Mouse (Mus musculus) gastrocnemius, postnatal 36 days (tissue): ENCODE data around the gene Tbc1d8b. TPM values are rescaled to one million over a fixed set of nuclear protein-coding genes. Genes with fewer than 3 reads are reported as not detected.

ENCODE experiments used
- DNase-seq, 2 experiments: peaks; one replicate each; pipeline ENCODE4 v3.0.0; 2022
- intact Hi-C: fragments of 180-260 bp; cut with DNase I; formaldehyde crosslinking; loops from one replicate; pipeline ENCODE4 v1.15.1; 2025
- total RNA-seq, 2 experiments: library from RNA; stranded (reverse); gene quantifications; 2 replicates each; pipeline ENCODE4 v1.2.3; 2021

Tbc1d8b gene
- total RNA-seq, 2 experiments from 2014 or later: 2.8 to 3.2 TPM

DNA sequence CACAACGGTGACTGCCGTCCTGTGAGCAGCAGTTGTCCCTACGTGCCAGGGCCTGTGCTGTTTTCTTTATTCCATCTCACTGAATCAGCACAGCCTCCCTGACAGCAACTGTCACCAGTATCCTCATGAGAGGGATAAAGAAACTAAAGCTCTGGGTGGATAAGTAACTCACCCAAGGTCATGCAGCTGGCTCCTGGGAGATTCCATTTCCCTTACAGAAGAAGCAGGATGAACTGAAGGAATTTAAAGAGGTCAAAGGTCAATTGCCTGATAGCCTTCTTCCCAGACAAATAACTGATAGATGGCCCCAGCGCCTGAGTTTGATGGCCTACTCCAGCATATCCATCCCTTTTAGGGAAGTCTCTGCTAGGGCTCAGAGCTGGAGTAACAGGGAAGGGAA, 92.6 kb downstream of the Tbc1d8b start:
- intact Hi-C loops: loop anchor here (2.0 kb wide), 1 partner anchor 53 kb away; no protein-coding TSS in a partner anchor
- no peak for DNase-seq

GRCm38 (mm10) chrX:139778886-139779285, 94.1 kb downstream of the Tbc1d8b start:
- intact Hi-C loops: no loop called here
- no peak for DNase-seq

- intact Hi-C loops: no loop called here
- DNase-seq: no peak
Measured at GRCm38 (mm10) chrX:139779401-139779800, 94.6 kb downstream of the Tbc1d8b start.

DNA sequence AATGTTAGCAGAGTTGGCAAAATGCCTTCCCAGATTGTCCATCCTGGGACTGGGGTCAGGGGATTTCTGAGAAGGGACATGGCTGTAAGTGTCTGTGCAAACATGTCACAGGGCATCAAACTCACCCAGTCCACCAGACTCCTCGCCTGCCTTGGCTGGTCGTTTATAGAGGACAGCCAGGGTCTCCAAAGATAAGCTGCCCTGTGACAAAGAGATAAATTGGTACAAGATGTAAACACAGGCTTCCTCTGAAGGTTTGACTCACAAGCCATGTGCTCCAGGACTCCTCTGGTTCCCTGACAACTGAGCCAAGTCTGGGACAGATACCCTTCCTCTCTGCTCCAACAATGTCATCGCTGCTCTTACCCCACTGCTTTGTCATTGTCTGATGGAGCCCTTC, 96.2 kb downstream of the Tbc1d8b start:
- DNase-seq: no peak
- intact Hi-C loops: no loop called here

- intact Hi-C loops: no loop called here
- no peak for DNase-seq
Measured at GRCm38 (mm10) chrX:139781563-139781962, 96.8 kb downstream of the Tbc1d8b start.

DNA sequence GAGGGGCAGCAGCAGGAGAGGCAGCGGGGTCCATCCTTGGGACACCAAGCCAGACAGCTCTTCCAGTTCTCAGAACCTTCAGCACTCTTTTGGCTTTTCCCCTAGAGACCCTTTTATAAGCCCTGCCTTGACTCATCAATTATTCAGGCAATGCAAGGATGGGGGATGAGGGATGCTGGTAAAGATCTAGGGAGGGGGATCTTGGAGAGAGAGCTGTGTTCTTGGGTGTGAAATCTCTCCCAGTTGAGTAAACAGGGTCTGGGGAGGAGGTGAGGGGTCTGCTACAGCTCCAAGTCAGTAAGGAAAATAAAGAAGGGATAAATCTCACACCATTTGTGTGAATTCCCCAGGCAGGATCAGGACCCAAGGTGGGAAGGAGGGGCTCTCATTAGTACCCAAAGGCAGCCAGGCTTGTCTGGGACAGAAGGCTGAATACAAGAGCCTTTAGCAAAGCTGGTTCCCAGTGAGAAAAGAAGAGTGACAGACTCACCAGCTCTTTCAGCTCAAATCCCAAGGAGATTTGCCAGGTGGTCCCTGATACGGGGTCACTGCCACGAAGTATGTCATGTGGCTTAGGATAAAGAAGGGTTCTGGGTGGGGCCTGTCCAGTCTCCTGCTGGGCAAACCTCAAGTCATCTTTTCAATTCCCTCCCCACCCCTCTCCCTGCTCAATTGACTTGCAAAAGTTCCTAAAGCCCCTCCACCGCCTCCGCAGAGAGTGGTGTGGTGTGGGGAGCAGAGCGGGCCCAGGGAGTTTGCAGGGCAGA, 97.7 kb downstream of the Tbc1d8b start, which contains the start of gene Ripply1:
Gene Ripply1, minus strand, starts transcription at position 76 of the 767 bp plus-strand sequence.
- intact Hi-C loops: no loop called here
- no peak for DNase-seq

- DNase-seq: peak; percentile 17 to 24
- intact Hi-C loops: no loop called here
Measured at GRCm38 (mm10) chrX:139783045-139783422, 98.2 kb downstream of the Tbc1d8b start.

- no peak for DNase-seq
- intact Hi-C loops: no loop called here
Measured at GRCm38 (mm10) chrX:139785764-139786163, 101.0 kb downstream of the Tbc1d8b start.

DNA sequence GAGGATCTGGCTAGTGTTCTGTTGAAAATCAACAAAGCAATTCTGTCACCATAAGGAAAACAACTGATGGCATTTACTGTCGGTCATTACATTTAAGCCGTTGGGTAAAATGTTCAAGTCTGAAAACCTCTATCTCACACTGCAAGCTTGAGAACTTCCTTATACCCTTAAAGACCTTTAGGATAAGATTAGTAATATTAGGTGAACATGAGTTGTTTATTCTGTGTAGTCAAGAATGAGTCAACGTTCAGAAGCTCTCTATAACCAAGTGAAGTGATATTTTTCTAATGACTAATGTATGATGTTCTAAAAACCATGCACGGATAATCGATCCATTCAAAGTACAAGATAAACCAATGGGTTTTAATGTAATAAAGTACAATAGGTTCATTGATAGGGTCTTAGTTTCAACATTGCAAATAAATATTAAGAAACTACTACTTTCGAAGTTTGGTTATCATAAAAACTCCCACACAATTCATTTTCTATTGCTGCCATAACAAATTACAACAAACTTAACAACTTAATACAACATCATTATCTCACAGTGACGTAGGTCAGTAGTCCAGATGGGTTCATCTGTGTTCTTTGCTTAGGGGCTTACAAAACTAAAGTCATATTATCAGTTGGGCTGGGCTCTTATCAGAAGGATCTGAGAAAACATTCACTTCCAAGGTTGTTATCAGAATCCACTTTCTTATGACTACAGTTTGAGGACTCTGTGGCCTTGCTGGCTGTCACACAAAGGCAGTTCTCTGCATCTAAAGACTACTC, 109.5 kb downstream of the Tbc1d8b start:
- intact Hi-C loops: no loop called here
- DNase-seq: no peak

- intact Hi-C loops: no loop called here
- DNase-seq: no peak
Measured at GRCm38 (mm10) chrX:139796037-139796436, 111.2 kb downstream of the Tbc1d8b start.

GRCm38 (mm10) chrX:139797875-139798274, 113.1 kb downstream of the Tbc1d8b start:
- intact Hi-C loops: no loop called here
- DNase-seq: no peak

DNA sequence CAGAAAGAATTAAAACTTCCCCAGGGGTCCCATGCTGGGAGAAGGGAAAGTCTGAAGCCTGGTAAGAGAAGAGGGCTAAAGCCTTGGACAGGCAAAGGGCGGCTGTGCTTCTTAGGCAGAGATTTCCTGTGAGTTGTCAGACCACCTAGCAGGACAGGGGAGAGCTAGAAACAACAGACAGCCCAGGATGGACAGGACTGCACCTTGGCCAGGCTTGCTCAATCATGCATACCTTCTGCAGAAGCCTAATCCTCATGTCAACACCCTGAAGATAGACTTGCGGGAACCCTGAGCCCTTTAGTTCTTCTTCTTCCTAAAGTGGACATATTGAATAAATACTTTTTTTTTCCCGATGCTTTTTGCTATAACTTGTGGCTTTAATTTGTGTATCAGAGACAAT, 115.2 kb downstream of the Tbc1d8b start:
- DNase-seq: no peak
- intact Hi-C loops: no loop called here

DNA sequence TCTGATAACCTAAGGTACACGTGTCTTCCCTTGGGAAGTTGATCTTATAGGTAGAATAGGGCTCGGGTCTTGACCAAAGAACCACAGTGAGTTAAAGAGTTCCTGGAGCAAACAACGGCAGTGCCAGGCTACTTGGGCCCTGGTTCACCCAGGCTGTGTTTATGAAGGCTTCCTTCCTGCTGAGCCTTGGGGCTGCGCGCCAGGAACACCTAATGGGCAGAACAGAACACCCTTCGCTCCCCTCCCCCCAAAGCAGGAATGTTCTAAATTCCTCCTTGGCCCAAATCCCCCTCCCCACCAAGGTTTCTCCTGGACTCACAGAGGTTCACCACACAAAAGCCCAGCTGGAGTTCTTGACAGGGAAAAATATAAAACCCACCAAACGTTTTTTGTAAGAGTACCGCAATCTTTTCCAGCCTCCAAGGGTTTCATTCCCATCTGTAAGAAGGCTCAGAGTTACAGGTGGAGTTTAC, 115.6 kb downstream of the Tbc1d8b start, which contains the start of gene Cldn2:
Gene Cldn2, plus strand, starts transcription at position 423 of the 473 bp plus-strand sequence.
- intact Hi-C loops: no loop called here
- no peak for DNase-seq

Other genes starting within 250 kb of the Tbc1d8b start
- gene D330045A20Rik, start 204.6 kb upstream of the Tbc1d8b start, total RNA-seq: not detected
- 10 to 100 TPM; 15.0 to 16.9 TPM for gene Rnf128, start 121.7 kb upstream of the Tbc1d8b start, total RNA-seq
- not detected for gene Gm15013, start 29.5 kb downstream of the Tbc1d8b start, total RNA-seq
- gene Ripply1, start 97.4 kb downstream of the Tbc1d8b start, total RNA-seq: not detected
- gene Cldn2, start 115.8 kb downstream of the Tbc1d8b start, total RNA-seq: not detected
- 1 to 10 TPM; 5.1 to 5.8 TPM for gene Morc4, start 186.7 kb downstream of the Tbc1d8b start, total RNA-seq